Mouse (Mus musculus) forebrain, embryonic 14.5 days (tissue): ENCODE results near the gene Nup188. TPM values are rescaled to one million over a fixed set of nuclear protein-coding genes. Genes with fewer than 3 reads are reported as not detected.

Experiments
- ATAC-seq: fragments of 200-750 bp; cut with Nextera tagmentation; 2 replicates; pipeline ENCODE4 v1.8.0; 2017; ENCODE audit warnings: mild to moderate bottlenecking, moderate library complexity
- DNase-seq: peaks from one replicate; pipeline ENCODE4 v3.0.0-alpha.2; 2015; ENCODE audit warnings: low spot score
- H3K27ac ChIP-seq: fragments of 300-500 bp; sonication (generic); 2 replicates; pipeline ENCODE4 v1.5.1; 2014; ENCODE audit warnings: low read depth, mild to moderate bottlenecking, control low read depth, low read length, moderate library complexity
- H3K27me3 ChIP-seq: fragments of 300-500 bp; sonication (generic); replicated peaks from 2 replicates; pipeline ENCODE4 v1.6.1; 2014; ENCODE audit warnings: low read length, control low read depth, mixed read lengths; ENCODE audit not compliant: control insufficient read depth, insufficient read depth
- H3K36me3 ChIP-seq: fragments of 300-500 bp; sonication (generic); 2 replicates; pipeline ENCODE4 v1.6.1; 2014; ENCODE audit warnings: low read length, control low read depth; ENCODE audit not compliant: control insufficient read depth, insufficient read depth
- H3K4me1 ChIP-seq: fragments of 300-500 bp; sonication (generic); 2 replicates; pipeline ENCODE4 v1.6.1; 2014; ENCODE audit warnings: antibody characterized with exemption, low read length, control low read depth; ENCODE audit not compliant: control insufficient read depth, insufficient read depth
- H3K4me2 ChIP-seq: fragments of 300-500 bp; sonication (generic); 2 replicates; pipeline ENCODE4 v1.6.1; 2014; ENCODE audit warnings: mild to moderate bottlenecking, control low read depth, low read length
- H3K4me3 ChIP-seq: fragments of 300-500 bp; sonication (generic); 2 replicates; pipeline ENCODE4 v1.5.1; 2014; ENCODE audit warnings: low read depth, low read length, control low read depth
- H3K9ac ChIP-seq: fragments of 300-500 bp; sonication (generic); 2 replicates; pipeline ENCODE4 v1.6.1; 2014; ENCODE audit warnings: mild to moderate bottlenecking, low read length, control low read depth, moderate library complexity
- H3K9me3 ChIP-seq: fragments of 300-500 bp; sonication (generic); replicated peaks from 2 replicates; pipeline ENCODE4 v1.6.1; 2016; ENCODE audit warnings: low read length, control low read depth, mixed read lengths; ENCODE audit not compliant: control insufficient read depth
- WGBS: fragments of 180-500 bp; shearing (Covaris S2); extraction: QIAGEN DNeasy Blood & Tissue Kit; methylation state at CpG from one replicate; pipeline ENCODE4 v1.1.7; 2014; 5-methylcytosine and 5-hydroxymethylcytosine counted together
- polyA plus RNA-seq: library from polyadenylated mRNA; unstranded; fragments of >200 nt; fragmentation: Nextera tagmentation; extraction: Ambion mirVana; gene quantifications from 2 replicates; pipeline ENCODE4 v1.2.1, GENCODE M21; 2014

Nup188 gene
- polyA plus RNA-seq, 1 experiment from 2014 or later: 25.6 TPM

DNA sequence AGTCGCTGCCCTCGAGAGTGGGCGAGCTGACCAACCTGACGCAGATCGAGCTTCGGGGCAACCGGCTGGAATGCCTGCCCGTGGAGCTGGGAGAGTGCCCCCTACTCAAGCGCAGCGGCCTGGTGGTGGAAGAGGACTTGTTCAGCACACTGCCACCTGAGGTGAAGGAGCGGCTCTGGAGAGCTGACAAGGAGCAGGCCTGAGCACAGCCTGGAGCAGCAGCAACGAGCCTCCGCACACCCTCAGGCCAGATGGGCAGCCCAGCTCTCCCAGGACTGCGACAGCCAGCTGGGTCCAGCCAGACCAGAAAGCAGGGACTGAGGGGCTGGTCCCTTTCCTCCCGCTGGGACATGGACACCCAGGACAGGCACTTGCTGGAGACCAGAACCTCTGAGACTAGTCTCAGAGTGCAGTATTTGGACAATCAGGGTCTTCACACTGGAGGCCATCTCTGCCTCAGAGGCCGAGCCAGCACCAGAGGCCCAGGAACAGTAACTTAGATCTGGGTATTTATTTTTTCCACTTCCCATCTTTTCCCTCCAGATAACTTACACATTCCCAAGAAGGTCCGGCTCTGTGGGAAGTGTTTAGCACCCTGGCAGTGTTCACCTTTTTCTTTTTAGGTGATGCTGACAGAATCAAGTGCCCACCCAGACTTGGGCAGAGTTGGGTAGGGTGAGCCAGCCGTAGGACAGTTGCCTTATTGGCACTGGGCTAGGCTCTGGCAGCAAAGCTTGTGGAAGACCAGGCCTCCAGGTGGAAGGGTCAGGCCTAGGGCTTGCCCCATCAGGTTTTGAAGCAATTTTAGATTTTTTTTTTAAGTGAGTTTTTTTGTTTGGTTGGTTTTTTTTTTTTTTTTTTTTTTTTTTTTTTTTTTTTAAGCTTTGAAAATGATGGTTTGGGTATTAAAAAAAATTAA, 24.0 kb upstream of the Nup188 start:
- no peak overlapping the region for H3K9ac ChIP-seq
- WGBS: 90% methylated on average over 18 of the region's 18 CpGs
- no peak for DNase-seq

DNA sequence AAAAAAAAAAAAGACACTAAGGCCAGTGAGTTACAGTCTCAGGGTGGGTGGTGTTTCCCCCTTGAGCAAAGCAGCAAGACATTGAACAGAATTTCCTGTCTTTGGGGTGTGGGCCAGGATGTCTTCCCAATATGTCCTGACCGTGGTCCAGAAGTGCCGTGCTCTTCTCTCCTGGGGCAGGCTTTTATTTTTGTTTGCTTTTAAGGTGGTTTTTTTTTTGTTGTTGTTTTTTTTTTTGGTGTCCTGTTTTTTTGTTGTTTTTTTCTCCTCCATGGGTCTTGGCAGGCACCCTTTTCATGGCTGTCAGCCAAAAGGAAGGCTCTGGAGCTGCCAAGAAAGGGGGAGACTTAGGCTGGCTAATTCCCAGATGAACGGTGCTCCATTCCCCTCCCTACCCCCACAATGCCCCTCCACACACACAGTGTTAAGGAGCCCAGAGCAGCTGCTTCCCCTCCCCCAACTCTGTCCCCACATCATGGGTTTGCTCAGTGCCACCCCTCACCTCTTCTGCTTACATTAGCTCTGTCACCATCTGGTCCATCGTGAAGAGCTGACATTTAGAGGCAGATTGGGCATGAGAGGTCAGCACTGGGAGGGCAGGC, 23.3 kb upstream of the Nup188 start:
- 16% methylated on average over 4 of the region's 4 CpGs for WGBS
- Histone ChIP-seq H3K4me2 (no peak overlapping the region), H3K4me3 (no peak overlapping the region), H3K27ac (peak overlapping the region; percentile 49; the same call in 1 of the 2 replicates), H3K9me3 (no peaks in the 10 kb centered on the region), H3K4me1 (peaks cover 15% of the 10 kb centered on the region; the same call in 1 of the 2 replicates), H3K36me3 (peaks cover 75% of the 10 kb centered on the region), H3K27me3 (no peaks in the 10 kb centered on the region), H3K9ac (no peak overlapping the region)
- ATAC-seq (peak; percentile 83), DNase-seq (peak; percentile 88)

More for the DNA sequence above, 24.0 kb upstream of the Nup188 start:
- peaks cover 15% of the 10 kb centered on the region; the same call in 1 of the 2 replicates for H3K4me1 ChIP-seq
- no peak overlapping the region for H3K4me2 ChIP-seq
- H3K27me3 ChIP-seq: no peaks in the 10 kb centered on the region
- ATAC-seq: no peak
- no peak overlapping the region for H3K4me3 ChIP-seq
- no peaks in the 10 kb centered on the region for H3K9me3 ChIP-seq
- peaks cover 79% of the 10 kb centered on the region for H3K36me3 ChIP-seq
- H3K27ac ChIP-seq: peak overlapping the region; percentile 21; the same call in 1 of the 2 replicates

DNA sequence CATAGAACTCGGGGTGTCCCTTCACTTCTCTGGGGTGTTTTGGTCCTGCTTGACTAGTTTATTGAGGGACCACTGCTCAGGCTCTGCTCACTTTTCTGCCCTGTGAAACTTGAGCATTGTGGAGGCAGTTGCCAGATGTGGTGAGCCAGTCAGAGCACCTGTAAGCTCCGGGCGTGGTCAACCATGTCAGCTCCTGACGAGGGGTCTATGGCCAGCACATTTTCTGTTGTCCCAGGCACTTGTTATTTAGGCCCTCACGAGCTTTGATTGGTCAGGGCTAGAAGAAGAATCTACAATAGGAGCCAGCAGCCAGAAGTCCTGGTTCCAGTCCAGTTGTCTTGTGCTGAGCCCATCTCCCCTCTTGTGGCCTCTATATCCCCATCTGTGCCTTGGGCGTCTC, 22.4 kb upstream of the Nup188 start:
- WGBS: 94% methylated on average over 6 of the region's 6 CpGs
- no peak for ATAC-seq

DNA sequence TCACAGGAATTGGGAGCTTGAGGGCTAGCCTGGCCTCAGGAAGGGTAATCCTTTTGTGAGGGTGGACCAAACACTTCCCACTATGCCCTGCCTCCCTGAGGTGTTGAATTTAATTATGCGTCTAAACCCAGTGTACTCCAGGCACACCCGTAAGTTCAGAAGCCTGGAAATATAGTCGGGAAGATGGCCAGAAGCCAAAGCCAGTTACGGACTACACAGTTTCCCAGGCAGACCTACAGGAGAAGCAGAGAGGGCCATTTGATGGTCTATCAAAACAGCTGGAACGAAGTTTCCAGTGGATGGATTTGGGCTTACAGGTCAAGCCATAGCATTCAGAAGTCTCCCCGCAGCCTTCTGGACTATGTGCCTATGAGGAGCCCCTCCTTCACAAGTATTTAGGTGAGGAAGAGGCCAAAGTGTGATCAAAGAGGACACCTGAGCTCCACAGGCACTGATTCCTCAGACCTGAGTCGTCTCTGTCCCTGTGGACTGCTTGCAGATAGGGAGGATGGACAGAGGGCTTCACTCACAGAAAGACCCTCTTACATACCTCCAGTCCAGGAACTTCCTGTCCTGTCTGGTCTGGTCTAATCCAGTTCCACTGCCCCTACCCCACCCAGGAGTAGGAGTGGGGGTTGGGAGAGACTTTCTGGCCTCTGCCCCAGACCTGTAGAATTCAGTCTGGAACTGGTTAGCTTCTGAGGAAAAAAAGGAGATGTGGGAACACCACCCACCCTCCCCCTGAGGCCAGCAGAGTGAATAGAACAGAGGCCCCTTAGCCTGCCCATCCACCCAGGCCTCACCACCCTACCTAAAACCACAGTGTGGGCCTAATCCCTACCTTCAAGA, 21.3 kb upstream of the Nup188 start:
- DNase-seq: no peak
- H3K27ac ChIP-seq: 0 out of 2 replicates have a peak overlapping the region, but pooled peaks have one; percentile 21
- no peak overlapping the region for H3K9ac ChIP-seq
- no peaks in the 10 kb centered on the region for H3K9me3 ChIP-seq
- H3K4me3 ChIP-seq: no peak overlapping the region
- H3K4me1 ChIP-seq: peaks cover 15% of the 10 kb centered on the region; the same call in 1 of the 2 replicates
- no peaks in the 10 kb centered on the region for H3K27me3 ChIP-seq
- no peak for ATAC-seq
- H3K4me2 ChIP-seq: no peak overlapping the region
- peaks cover 56% of the 10 kb centered on the region for H3K36me3 ChIP-seq
- 59% methylated on average over 7 of the region's 7 CpGs for WGBS

More for the DNA sequence above, 22.4 kb upstream of the Nup188 start:
- H3K36me3 ChIP-seq: peaks cover 67% of the 10 kb centered on the region
- H3K27ac ChIP-seq: 0 out of 2 replicates have a peak overlapping the region, but pooled peaks have one; percentile 49
- H3K4me2 ChIP-seq: no peak overlapping the region
- no peaks in the 10 kb centered on the region for H3K27me3 ChIP-seq
- no peaks in the 10 kb centered on the region for H3K9me3 ChIP-seq
- no peak overlapping the region for H3K4me3 ChIP-seq
- H3K9ac ChIP-seq: no peak overlapping the region
- DNase-seq: no peak
- H3K4me1 ChIP-seq: peaks cover 15% of the 10 kb centered on the region; the same call in 1 of the 2 replicates

- Histone ChIP-seq H3K4me1 (peaks cover 15% of the 10 kb centered on the region; the same call in 1 of the 2 replicates), H3K27ac (peak within 1 kb of the TSS; percentile 69), H3K4me2 (no peak within 1 kb of the TSS), H3K9me3 (no peaks in the 10 kb centered on the region), H3K36me3 (peaks cover 47% of the 10 kb centered on the region), H3K9ac (peak within 1 kb of the TSS; percentile 29; the same call in 1 of the 2 replicates), H3K27me3 (no peaks in the 10 kb centered on the region), H3K4me3 (no peak within 1 kb of the TSS)
- ATAC-seq (no peak), DNase-seq (peak; percentile 31)
- WGBS: 35% methylated on average over 5 of the region's 5 CpGs
These were observed 20.4 kb upstream of the Nup188 start, which contains the start of gene Phyhd1 for GRCm38 (mm10) chr2:30265767-30266253. Gene Phyhd1, plus strand, starts transcription at chr2:30266203.

DNA sequence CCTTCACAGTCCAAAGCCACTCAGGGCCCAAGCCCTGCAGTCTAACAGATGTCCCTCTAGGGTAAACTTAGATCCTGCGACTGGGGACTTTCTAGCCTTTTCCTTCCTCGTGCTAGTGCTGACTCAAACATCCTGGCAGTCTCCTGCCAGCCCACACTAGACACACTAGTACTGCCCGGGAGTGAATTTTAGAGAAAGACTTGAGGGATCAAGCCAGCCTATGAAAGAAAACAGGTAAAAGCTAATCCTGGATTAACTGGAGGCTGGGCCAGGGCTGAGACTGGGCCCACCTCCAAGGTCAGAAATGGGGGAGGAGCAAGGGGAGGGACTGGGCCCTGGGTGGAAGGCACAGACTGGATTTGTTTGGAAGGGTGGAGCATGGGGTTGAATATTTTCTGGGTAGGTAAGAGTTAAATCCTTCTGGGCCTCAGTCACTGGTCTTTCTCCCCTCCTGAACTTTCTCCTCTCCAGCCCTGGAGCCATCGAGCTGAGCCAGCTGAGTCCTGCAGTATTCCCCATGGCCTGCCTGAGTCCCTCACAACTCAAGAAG, 19.7 kb upstream of the Nup188 start:
- H3K9ac ChIP-seq: peak overlapping the region; percentile 29; the same call in 1 of the 2 replicates
- ATAC-seq (no peak), DNase-seq (peak; percentile 29)
- no peaks in the 10 kb centered on the region for H3K27me3 ChIP-seq
- no peak overlapping the region for H3K4me2 ChIP-seq
- H3K4me3 ChIP-seq: no peak overlapping the region
- H3K36me3 ChIP-seq: peaks cover 41% of the 10 kb centered on the region
- 10% methylated on average over 4 of the region's 4 CpGs for WGBS
- peaks cover 15% of the 10 kb centered on the region; the same call in 1 of the 2 replicates for H3K4me1 ChIP-seq
- H3K27ac ChIP-seq: peak overlapping the region; percentile 69
- H3K9me3 ChIP-seq: no peaks in the 10 kb centered on the region

DNA sequence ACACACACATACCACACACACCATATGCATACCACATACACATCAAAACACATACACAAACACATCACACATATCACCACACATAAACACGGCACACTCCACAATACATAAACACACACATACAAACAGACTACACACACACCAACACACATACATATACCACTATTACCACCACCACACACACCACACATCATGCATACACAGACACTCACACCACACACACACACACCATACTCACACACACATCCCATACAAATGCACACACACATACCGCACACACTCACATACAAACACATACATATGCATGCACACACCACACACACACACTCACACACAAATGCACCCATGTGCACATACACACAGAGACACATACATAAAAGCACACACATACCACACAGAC, 18.7 kb upstream of the Nup188 start:
- no peak for ATAC-seq
- H3K4me2 ChIP-seq: no peak overlapping the region
- 95% methylated on average over 2 of the region's 2 CpGs for WGBS

GRCm38 (mm10) chr2:30268371-30268770, 17.8 kb upstream of the Nup188 start:
- H3K27ac ChIP-seq: no peak overlapping the region
- H3K4me3 ChIP-seq: no peak overlapping the region
- peaks cover 8% of the 10 kb centered on the region; the same call in 1 of the 2 replicates for H3K4me1 ChIP-seq
- H3K36me3 ChIP-seq: peaks cover 24% of the 10 kb centered on the region
- H3K9me3 ChIP-seq: no peaks in the 10 kb centered on the region
- H3K4me2 ChIP-seq: no peak overlapping the region
- no peak overlapping the region for H3K9ac ChIP-seq
- H3K27me3 ChIP-seq: no peaks in the 10 kb centered on the region
- ATAC-seq (no peak), DNase-seq (no peak)
- WGBS: 58% methylated on average over 4 of the region's 4 CpGs

More for the DNA sequence above, 18.7 kb upstream of the Nup188 start:
- H3K27me3 ChIP-seq: no peaks in the 10 kb centered on the region
- H3K36me3 ChIP-seq: peaks cover 31% of the 10 kb centered on the region
- H3K9ac ChIP-seq: no peak overlapping the region
- DNase-seq: no peak
- H3K9me3 ChIP-seq: no peaks in the 10 kb centered on the region
- peaks cover 13% of the 10 kb centered on the region; the same call in 1 of the 2 replicates for H3K4me1 ChIP-seq
- no peak overlapping the region for H3K4me3 ChIP-seq
- no peak overlapping the region for H3K27ac ChIP-seq
